Mouse (Mus musculus) 3134 (cell line): ENCODE measurements at regions not wholly inside any gene's neighbourhood (a gene's known extent, or its start where the extent isn't known, plus 50 kb on each side); places are given as distances from the start of the nearest gene placed in this dataset.
A peak's percentile ranks its signal among the peaks of the same experiment; 100 is the strongest.

Experiments used
- DNase-seq: peaks from one replicate; pipeline ENCODE4 v3.0.0-alpha.2; 2011; ENCODE audit warnings: low spot score; ENCODE audit not compliant: insufficient read length; ENCODE audit errors: extremely low read depth

DNA sequence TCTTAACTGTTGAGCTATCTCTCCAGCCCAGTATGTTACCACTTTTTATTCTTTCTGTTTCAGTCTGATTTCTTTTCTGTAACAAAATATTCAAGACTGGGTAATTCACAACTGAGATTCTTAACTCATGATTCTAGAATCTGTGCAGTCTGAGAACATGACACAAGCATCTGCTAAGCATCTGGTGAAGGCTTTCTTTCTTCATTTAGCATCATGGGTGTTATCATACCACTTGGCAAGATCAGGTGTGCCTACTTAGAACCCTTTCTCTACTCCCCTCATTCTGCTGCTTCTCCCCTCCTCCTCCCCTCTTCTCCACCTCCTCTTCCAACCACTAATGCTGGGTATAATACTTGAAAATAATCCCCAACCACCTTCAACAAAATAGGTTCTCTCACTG, 62.1 kb upstream of the Pfn2 start:
- no peak for DNase-seq

DNA sequence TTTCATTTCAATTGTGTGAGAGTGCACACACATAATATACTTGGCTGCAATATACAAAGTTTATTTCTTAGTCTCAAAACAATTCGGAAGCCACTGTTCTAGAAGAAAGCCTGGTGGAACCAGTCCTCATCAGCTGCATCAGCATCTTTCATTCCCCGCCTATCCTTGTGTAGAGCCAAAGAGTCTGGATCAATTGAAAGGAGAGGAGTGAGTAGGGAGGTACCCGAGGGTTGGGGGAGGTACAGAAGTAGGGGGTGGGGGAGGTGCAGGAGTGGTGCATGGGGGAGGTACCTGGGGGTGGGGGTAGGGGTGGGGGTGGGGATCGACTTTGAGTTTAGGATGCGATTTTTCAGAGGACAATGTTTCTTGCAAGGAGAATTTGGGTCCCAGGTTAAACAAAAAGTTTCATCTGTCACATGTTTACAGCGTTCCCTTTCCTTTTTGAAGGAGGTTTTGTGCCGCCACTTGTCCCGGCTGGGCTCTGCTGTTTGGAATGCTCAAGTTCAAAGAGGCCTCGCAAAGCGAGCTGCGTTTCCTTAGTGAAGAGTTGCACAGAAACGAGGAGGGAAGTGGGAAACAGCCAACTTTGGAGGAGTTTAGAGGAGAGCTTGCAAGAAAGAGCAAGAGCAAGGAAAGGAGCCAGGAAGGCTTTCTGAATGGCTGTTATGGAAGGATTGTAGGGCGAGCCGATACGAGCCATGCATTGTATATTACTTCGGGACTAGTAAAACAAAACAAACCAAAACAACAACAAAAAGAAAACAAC, 64.1 kb upstream of the Pfn2 start:
- no peak for DNase-seq

DNA sequence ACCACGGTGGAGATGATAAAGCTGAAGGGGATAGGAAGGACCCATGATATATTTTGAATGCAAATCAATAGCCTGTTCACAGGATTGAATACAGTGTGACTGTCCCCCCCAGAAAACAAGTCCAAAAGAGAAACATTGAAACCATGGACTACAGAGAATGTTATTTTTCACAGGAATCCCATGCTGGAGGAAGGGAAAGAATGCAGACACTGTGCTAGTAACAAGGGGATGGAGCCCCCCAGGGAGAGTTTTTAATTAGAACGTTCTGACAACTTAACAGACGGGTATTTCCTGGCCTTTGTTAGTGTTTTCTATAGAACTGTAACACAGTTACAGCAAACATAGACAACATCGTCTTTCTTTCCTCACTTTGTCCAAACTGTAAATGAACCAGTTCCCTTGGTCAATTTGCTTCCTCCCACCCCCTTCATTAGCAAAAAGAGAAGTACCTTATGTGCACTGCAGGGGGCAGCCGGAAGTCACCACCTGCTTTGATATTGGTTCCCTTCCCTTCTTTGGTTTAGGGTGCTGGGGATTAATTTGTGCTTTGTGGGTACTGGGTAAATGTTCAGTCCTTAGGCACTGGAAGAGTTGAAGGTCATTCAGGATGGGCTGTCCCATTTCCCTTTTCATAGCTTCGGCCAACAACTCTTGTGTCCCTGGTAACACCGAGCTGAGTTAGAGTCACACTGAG, 64.9 kb upstream of the Pfn2 start:
- no peak for DNase-seq

DNA sequence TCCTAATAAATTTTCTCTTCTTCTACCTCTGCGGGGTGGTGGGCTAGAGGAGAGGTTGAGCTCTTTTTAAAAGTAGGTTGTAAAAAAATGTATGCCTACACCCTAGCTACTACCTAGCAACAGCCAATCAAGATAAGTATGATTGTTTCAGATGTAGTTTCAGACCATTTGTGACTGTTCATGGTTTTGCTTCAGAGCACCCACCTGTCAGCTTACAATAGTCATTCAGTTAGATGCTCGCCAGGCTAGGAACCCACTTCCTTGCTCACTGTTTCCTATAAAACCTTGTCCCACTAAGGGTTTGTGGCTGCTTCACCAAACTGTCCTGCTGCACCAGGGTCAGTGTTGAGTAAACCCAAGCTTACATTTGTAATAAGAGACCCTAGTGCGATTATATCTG, 66.8 kb upstream of the Pfn2 start:
- no peak for DNase-seq

DNA sequence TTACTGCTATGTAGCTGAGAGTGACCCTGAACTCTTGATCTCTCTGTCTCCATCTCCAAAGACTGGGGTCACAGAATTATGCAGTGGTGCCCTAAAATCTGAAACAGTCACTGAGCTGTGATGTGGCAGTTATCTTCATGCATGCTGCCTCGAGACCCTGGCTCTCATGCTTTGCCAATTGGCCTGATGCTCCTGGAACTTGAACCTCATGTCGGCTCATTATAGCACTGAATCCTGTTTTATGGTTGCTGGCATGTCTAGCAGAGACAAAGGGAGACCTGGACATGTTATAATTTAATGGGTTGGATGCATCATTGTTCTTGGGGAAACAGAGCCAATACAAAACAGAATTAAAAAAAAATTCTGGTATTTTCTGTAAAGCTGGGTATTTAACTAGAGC, 71.0 kb upstream of the Pfn2 start:
- no peak for DNase-seq

DNA sequence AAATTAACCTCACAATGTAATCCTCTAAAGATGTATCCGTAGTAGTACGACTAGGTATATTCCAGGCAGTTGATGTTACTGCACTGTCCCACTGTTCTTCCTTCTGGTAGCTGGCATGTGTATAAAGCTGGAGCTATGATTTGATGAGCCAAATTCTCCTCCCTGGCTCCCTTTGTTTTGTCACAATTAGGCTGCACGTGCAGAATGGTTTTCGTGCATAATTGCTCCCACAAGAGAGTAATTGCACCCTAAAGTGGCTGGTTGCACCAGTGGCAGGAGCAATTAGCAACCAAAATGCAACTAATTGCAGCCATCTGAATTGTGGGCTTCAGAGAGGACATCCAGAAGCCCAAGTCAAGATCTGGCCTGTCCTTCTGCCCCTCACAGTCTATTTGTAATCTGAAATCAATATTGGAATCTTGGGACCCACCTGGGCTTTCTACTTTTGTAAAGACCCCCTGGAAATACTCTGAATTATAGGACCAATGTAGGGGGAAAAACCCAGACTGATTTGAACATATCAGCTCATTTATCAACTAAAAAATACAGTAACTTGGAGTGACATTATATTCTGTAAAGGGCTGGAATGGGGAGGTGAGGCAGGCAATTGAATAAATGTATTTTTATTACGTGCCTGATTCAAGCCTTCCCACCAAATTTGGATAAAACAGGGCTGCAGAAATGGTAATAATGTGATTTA, 71.7 kb upstream of the Pfn2 start:
- no peak for DNase-seq

DNA sequence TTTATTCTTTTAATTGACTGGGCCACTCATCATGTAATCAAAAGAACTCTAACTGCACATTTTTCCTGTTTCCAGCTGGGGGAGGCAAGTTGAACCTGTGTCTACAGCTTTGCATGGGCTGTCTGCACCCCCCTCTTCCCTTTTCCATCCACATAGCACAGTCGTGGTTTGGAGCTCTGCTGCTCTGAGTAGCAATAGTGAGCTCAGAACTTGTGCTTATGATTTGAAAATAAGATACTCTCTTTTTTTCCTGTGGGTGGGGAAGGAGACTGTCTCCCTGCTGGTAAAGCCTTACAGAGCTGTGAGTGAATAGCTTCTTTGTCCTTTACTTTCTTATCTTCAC, 72.2 kb upstream of the Pfn2 start:
- DNase-seq, result no peak

DNA sequence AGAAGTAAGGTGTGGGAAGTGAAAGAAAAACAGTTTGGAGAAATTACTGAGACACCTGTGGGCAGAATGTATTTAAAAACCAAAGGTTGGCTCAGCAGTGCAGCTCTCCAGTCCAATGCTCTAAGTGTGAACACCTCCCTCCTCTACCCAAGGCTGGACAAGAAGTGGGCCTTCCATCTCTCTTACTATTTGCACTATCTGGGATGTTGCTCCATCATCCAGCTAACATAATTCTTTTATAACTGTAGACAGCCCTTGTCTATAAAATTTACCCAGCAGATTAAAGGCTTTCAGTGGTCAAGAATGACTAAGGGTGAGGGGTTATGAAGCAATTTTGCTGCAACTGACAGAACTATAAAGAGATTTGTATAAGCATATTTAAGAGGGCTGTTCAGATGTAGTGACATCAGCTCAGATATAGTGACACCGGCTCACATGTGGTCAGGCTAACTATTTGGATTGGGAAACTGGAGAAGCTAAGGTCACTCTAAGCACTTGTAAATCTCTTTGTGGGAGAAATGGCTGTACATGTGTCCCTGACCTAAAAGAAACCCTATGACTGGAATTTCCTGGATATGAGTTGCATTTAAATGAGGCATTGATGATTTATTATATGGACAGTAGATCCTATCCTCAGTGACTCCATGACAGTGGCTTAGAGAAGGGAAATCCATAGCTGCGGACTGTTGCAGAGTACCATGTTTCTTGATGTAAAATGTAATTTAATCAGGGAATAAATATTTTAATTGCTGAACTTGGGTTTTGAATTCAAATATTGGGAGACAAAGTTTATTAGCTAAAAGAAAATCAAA, 73.4 kb upstream of the Pfn2 start:
- no peak for DNase-seq

DNA sequence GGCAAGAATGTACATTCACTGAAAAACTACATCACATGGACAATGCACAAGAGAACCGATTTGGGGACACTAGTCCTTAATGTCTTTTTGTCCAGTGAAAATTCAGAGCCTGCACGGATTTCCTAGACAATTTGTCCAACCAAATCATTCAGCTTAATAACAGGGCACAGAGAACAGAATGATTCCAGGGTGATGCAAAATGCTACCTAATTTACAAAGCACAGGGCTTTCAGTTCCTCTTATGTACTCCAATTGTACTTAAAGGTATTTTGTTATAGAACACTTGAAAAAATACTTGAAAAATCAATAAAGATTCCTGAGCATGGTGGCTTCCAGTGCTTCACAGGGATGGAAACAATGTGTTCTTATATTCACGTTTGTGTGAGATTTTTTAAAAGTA, 75.2 kb upstream of the Pfn2 start:
- DNase-seq, result no peak

DNA sequence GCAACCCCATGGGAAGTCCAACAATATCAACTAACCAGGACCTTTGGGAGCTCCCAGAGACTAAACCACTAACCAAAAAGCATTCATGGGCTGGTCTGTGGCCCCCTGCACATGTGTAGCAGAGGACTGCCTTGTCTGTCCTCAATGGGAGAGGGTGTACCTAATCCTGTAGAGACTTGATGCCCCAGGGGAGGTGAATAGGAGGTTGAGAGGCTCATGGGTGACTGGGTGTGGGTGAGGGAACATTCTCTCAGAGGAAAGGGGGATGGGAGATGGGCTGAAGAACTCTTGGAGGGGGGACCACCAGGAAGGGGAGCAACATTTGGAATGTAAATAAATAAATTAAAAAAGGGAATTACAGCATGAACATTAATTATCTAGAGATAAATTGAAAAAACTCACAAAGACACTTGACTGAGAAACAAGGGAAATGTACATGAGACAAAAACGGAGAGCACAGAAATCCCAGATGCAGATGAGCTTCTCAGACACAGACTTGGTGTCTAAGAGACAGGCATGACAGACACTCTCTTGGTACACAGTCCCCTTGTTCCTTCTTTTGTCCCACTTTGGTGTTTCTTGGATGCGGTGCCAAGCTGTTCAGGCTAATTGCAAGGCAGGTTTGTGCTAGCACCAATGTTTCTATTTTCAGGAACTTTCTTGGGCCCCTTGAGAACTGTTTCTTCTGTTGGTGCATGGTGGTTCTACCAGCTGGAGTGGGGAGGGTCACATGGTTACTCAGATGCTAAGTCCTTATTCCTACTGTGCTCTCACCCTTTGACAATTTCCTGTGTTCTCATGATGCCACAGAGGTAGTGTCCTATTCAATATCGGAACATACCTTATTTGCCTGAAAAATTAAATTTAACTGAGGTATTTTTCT, 85.0 kb upstream of the Pfn2 start:
- DNase-seq, result no peak

DNA sequence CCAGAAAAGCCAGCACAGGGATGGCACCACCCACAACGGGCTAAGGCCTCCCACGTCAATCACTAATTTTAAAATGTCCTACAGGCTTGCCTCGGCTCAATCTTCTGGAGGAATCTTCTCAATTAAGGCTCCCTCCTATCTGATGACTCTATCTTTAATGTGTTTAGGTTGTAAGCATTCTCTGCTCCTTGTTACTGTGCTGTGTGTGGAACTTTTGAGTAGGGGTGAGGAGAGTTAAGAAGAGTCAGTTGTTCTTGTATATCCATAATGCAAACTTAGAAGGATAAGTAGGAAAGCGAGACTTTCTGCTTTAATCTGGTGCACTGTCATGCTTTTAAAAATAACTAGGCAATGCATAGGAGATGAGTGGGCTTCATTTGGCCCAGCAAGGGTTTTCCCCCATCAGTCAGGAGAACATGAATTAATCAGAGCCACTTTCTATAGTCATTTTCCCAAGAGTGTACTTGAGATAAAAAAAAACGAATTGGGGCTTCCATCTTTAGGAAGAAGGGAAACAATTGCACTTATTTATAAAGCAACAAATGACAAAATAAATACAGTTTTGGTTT, 87.2 kb upstream of the Pfn2 start:
- DNase-seq, result no peak

DNA sequence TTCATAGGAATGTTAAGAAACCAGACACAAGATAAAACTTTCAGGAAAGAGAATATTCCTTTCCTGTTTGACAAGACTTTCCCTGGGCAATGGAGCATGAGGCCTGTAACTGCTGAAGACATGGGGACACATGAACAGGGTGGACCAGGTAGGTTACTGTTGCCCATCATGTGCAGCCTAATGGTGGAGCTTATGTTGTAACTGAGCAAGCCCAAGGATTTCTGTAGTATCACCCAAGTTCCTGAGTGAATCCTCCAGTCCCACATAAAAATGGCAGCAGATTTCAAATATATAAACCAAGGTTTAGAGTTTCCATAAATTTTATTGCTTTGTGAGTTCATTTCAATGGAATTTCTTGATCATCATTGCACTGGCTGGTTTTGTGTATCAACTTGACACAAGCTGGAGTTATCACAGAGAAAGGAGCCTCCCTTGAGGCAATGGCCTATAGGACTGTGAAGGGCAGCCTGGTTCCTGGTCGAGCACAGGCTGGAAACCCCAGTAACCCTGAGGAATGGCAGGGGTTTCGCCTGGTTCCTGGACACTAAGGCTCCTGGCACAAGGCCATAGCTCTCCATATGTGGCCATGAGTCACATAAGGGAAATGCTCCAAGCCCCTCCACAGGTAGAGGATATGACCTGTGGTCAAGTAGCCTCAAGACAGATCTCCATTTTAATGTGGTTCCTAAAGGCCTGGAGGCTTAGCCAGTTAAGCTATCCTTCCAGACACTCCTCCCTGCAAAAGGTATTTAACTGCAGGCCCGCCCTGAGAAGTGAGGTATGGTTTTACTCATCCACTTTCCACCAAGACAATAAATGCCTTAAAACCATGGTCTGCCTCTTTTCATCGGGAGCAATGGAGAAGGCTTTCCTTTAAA, 92.9 kb upstream of the Pfn2 start:
- no peak for DNase-seq

DNA sequence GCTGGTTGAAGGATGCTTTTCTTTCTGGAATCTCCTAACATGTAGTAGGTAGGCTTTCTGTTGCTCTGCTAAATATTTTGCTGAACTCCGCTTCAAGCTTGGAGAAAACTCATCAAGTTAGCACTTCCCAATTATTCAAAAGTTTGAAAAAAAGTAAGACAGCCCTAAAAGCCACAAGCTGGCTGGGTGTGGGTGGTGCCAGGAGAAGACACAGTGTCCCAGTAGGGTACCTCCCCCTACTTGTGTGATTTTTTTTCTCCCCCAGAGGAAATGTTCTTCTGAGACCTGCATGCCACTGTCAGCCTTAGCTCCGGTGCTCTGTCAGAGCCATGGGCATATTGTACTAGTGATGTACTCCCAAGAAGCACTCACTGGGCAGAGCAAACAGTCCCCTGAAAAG, 96.8 kb upstream of the Pfn2 start:
- DNase-seq, result no peak

DNA sequence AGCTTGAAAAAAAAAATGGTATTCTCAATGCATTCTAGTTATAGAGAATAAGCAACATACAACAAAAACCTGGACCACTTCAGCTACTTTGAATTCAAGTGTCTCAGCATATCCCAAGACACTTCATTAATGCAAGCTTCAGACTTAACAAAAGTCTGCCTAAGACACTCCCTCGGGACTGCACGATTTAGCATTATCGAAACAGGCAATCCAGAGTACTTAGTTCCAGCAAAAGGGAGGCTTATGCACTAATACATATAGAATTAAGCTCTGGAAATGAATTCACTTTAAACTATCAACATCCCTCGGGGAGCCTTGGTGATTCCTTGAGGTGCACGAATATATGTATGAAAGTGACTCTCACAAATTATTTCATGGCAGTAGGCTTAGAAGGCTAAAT, 97.9 kb upstream of the Pfn2 start:
- no peak for DNase-seq

DNA sequence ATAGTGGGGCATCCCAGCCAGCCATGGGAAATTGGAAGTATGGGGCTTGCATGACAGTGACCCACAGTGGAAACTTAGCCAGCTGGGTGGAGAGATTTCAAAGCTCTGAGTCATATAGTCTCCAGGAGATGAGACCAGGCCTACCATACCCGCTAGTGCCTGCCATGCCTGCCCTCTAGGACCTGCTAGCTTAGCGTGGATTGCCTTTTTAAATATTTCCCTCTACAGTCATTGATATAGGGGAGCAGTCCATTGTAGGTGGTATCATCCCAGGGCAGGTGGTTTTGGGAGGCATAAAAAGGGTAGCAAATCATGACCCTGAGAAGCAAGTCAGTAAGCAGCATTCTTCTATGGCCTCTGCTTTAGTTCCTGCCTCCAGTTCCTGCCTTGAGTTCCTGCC, 99.5 kb upstream of the Pfn2 start:
- peak; percentile 5 for DNase-seq

DNA sequence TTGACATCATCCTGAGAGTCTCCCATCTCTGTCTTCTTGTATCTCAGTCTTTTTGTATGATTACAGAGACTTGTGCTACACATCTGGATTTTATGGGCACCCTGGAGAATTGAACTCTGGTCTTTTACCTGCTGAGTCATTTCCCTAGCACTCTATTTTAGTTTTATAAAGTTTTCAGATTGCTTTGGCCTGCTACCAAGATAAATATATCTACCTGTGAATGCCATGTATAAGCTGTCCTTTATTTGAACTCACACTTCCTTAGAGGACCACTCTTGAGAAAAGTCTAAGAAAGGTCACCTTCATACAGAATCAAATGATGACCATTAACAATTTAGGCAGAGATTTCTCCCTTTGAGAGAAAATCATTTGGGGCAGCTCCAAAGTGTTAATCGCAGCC, 100.8 kb upstream of the Pfn2 start:
- no peak for DNase-seq

DNA sequence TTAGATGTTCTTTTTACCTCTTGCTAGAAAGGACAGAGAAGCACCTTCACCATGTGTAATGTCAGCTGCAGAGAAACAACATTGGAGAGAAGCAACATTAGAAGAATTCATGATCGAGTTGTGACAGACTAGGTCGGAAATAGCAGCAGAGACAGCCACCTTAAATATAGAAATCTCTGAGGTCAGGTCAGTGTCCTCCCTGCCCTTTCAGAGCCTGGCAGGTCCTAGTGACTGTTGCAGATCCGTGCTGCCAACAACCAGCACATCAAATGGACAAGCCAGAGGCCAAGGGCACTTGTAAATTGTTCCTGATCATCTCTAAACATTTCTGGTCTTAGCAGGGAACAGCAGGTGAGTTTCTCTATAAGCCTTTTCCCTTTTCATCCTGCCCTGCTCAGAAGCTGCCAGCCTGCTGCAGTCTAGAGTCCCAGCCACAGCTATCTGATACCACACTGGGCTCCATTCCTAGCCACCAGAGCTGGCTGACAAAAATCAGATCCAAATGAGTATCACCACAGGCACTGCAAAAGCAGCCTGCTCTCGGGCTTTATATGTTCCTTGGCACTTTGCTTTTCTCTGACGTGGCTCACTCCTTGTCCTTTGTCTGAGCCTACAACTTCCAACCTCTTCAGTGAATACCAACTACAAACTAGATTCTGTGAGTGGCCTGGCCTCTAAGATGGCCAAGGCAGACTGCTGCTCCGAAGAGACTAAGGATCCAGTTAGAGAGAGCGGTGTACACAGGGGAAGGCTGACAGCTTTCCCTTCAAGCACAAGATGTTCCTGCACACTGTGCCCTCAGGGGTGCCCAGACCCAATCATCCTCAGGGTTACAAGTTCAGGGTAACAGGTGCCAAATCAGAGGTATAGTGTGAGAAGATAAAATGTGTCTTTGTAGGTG, 102.8 kb upstream of the Pfn2 start:
- no peak for DNase-seq

DNA sequence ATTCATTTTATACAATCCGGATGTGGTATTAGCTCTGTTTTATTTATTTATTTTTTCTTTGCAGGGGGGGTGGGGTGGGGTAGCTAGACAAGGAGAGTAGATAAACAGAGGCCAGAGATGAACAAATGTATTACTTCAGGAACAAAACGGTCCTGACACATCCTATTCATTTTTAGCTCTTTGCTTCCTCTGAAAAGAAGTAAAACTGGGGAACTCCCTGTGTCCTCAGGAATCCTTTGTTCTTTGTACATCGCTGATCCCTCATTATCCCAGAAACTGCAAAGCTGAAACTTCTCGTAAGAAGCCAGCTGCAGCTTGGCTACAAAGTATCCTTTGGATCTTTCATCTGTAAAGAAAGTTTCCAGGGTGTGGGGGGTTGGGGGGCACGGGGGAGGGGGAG, 103.6 kb upstream of the Pfn2 start:
- no peak for DNase-seq
